Mouse (Mus musculus): ENCODE data around the gene Fmnl3.

- TF ChIP-seq EP300 (IDR thresholded peaks at IDR 0.05; ENCODE audit: insufficient read depth, low read depth, low read length) = no peak
- no peak for TF ChIP-seq POLR2A (IDR thresholded peaks at IDR 0.05; ENCODE audit: insufficient read depth, low read length)
- no peak for TF ChIP-seq CTCF (IDR thresholded peaks at IDR 0.05; ENCODE audit: low read depth, low read length)
Measured at GRCm38 (mm10) chr15:99320978-99321377, 49.3 kb downstream of the Fmnl3 start.

All from ES-Bruce4 (cell line).